Mouse (Mus musculus) liver, postnatal 0 days (tissue): ENCODE results near the gene Cdc123. TPM values are rescaled to one million over a fixed set of nuclear protein-coding genes. Genes with fewer than 3 reads are reported as not detected.

Experiments
- ATAC-seq: fragments of 200-750 bp; cut with Nextera tagmentation; 2 replicates; pipeline ENCODE4 v1.8.0; 2017; ENCODE audit warnings: mild to moderate bottlenecking, moderate library complexity
- DNase-seq: peaks from one replicate; pipeline ENCODE4 v3.0.0-alpha.2; 2016
- H3K27ac ChIP-seq: fragments of 300-500 bp; sonication (generic); 2 replicates; pipeline ENCODE4 v1.5.1; 2014; ENCODE audit warnings: antibody characterized with exemption, moderate library complexity, mild to moderate bottlenecking, low read depth
- H3K27me3 ChIP-seq: fragments of 300-500 bp; sonication (generic); 2 replicates; pipeline ENCODE4 v1.6.1; 2014; ENCODE audit warnings: low read length, control low read depth, mixed read lengths; ENCODE audit not compliant: insufficient read depth
- H3K36me3 ChIP-seq: fragments of 300-500 bp; sonication (generic); replicated peaks from 2 replicates; pipeline ENCODE4 v1.6.1; 2014; ENCODE audit warnings: mild to moderate bottlenecking, control low read depth, low read length, moderate library complexity, mixed read lengths; ENCODE audit not compliant: insufficient read depth
- H3K4me1 ChIP-seq: fragments of 300-500 bp; sonication (generic); 2 replicates; pipeline ENCODE4 v1.6.1; 2014; ENCODE audit warnings: antibody characterized with exemption, mild to moderate bottlenecking, control low read depth; ENCODE audit not compliant: insufficient read depth
- H3K4me2 ChIP-seq: fragments of 300-500 bp; sonication (generic); 2 replicates; pipeline ENCODE4 v1.6.1; 2014; ENCODE audit warnings: low read depth, mild to moderate bottlenecking, low read length, moderate library complexity, mixed read lengths
- H3K4me3 ChIP-seq: fragments of 300-500 bp; sonication (generic); 2 replicates; pipeline ENCODE4 v1.5.1; 2014; ENCODE audit warnings: low read depth, low read length
- H3K9ac ChIP-seq: fragments of 300-500 bp; sonication (generic); replicated peaks from 2 replicates; pipeline ENCODE4 v1.6.1; 2014; ENCODE audit warnings: mild to moderate bottlenecking, moderate library complexity
- H3K9me3 ChIP-seq: fragments of 300-500 bp; sonication (generic); 2 replicates; pipeline ENCODE4 v1.6.1; 2016; ENCODE audit warnings: mild to moderate bottlenecking, control low read depth, low read length, mixed read lengths
- CTCF ChIP-seq: sonication (generic); IDR thresholded peaks from 2 replicates; pipeline ENCODE4 v1.5.1; 2016; ENCODE audit warnings: antibody characterized with exemption, low read depth
- EP300 ChIP-seq: IDR thresholded peaks from 2 replicates; pipeline ENCODE4 v1.6.1; 2016; ENCODE audit warnings: antibody characterized with exemption, low read depth, mild to moderate bottlenecking
- WGBS: fragments of 180-500 bp; shearing (Covaris S2); extraction: QIAGEN DNeasy Blood & Tissue Kit; methylation state at CpG from one replicate; pipeline ENCODE4 v1.1.7; 2014; ENCODE audit not compliant: insufficient replicate concordance; 5-methylcytosine and 5-hydroxymethylcytosine counted together
- polyA plus RNA-seq: library from polyadenylated mRNA; unstranded; fragments of >200 nt; fragmentation: Nextera tagmentation; extraction: Ambion mirVana; gene quantifications from 2 replicates; pipeline ENCODE4 v1.2.1, GENCODE M21; 2015

The Cdc123 gene
- polyA plus RNA-seq, 1 experiment from 2014 or later = 136 TPM

- Histone ChIP-seq H3K4me1 (no peaks in the 10 kb centered on the region), H3K27me3 (no peaks in the 10 kb centered on the region), H3K4me2 (no peak overlapping the region), H3K4me3 (no peak overlapping the region), H3K9me3 (no peaks in the 10 kb centered on the region), H3K27ac (no peak overlapping the region), H3K36me3 (no peaks in the 10 kb centered on the region), H3K9ac (no peak overlapping the region)
- ATAC-seq (no peak), DNase-seq (no peak)
- TF ChIP-seq CTCF (no peak), EP300 (no peak)
- WGBS = 76% methylated on average over 3 of the region's 3 CpGs
Observed at GRCm38 (mm10) chr2:5750872-5751271, 94.1 kb downstream of the Cdc123 start.

GRCm38 (mm10) chr2:5749210-5749609, 95.8 kb downstream of the Cdc123 start:
- TF ChIP-seq EP300 = 0 out of 2 replicates have a peak, but pooled peaks have one; percentile 15
- no peak for TF ChIP-seq CTCF
- no peaks in the 10 kb centered on the region for H3K36me3 ChIP-seq
- DNase-seq (peak; percentile 51), ATAC-seq (peak; percentile 89)
- no peak overlapping the region for H3K27ac ChIP-seq
- H3K4me3 ChIP-seq = no peak overlapping the region
- 70% methylated on average over 6 of the region's 6 CpGs for WGBS
- no peak overlapping the region for H3K4me2 ChIP-seq
- no peaks in the 10 kb centered on the region for H3K9me3 ChIP-seq
- no peaks in the 10 kb centered on the region for H3K4me1 ChIP-seq
- no peaks in the 10 kb centered on the region for H3K27me3 ChIP-seq
- no peak overlapping the region for H3K9ac ChIP-seq

- H3K36me3 ChIP-seq = no peaks in the 10 kb centered on the region
- no peak for TF ChIP-seq EP300
- no peak for TF ChIP-seq CTCF
- ATAC-seq = no peak
- WGBS = 72% methylated on average over 5 of the region's 5 CpGs
- peaks cover 1% of the 10 kb centered on the region; the same call in 1 of the 2 replicates for H3K9me3 ChIP-seq
- H3K4me2 ChIP-seq = no peak overlapping the region
- no peak overlapping the region for H3K9ac ChIP-seq
- no peaks in the 10 kb centered on the region for H3K4me1 ChIP-seq
- no peak overlapping the region for H3K27ac ChIP-seq
- DNase-seq = no peak
- no peaks in the 10 kb centered on the region for H3K27me3 ChIP-seq
- no peak overlapping the region for H3K4me3 ChIP-seq
Observed at GRCm38 (mm10) chr2:5747545-5748043, 97.4 kb downstream of the Cdc123 start.

DNA sequence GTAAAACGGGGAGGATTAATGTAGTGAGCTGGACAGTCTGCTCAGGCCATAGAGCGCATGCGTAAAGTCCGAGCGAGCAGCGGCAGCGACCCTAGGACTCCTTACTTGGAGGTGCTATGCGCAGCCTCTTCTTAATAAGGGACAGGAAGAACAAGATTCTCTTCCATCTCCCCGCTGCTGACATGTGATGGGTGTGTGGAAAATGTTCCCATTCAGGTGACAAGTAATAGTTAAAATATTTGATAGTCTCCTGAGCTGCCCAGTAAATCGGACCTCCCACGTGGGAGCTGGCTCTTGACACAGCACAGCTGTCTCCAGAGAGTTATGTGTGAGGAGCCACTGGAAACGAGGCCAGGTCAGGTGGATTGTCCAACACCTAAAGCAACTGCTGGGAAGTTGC, 98.4 kb downstream of the Cdc123 start:
- H3K27ac ChIP-seq = no peak overlapping the region
- H3K4me1 ChIP-seq = no peaks in the 10 kb centered on the region
- H3K4me2 ChIP-seq = no peak overlapping the region
- H3K27me3 ChIP-seq = no peaks in the 10 kb centered on the region
- no peak overlapping the region for H3K4me3 ChIP-seq
- ATAC-seq = no peak
- 72% methylated on average over 12 of the region's 12 CpGs for WGBS
- DNase-seq = no peak
- TF ChIP-seq EP300 (no peak), CTCF (no peak)
- H3K36me3 ChIP-seq = no peaks in the 10 kb centered on the region
- H3K9ac ChIP-seq = no peak overlapping the region
- peaks cover 3% of the 10 kb centered on the region; the same call in 1 of the 2 replicates for H3K9me3 ChIP-seq

Other genes starting within 250 kb of the Cdc123 start
- gene Camk1d, start 130.6 kb downstream of the Cdc123 start, polyA plus RNA-seq = 2.0 and 2.2 TPM in 2 replicates
- gene Nudt5, start 145 bp downstream of the Cdc123 start, polyA plus RNA-seq = 23.8 and 25.7 TPM in 2 replicates
- gene Gm13199, start 17.8 kb upstream of the Cdc123 start, polyA plus RNA-seq = 0.21 and 0.52 TPM in 2 replicates
- gene Sec61a2, start 50.3 kb upstream of the Cdc123 start, polyA plus RNA-seq = 8.3 and 9.5 TPM in 2 replicates
- 5.3 TPM in 2 replicates for gene Dhtkd1, start 97.6 kb upstream of the Cdc123 start, polyA plus RNA-seq
- 2.8 and 3.3 TPM in 2 replicates for gene Upf2, start 106.3 kb upstream of the Cdc123 start, polyA plus RNA-seq